Mouse (Mus musculus) yolk sac, embryonic 10.5 days (tissue): ENCODE results near the gene Lcn5.

Experiments used
- DNase-seq: peaks from one replicate; pipeline ENCODE4 v3.0.0-alpha.2; 2017; ENCODE audit warnings: low spot score

Gene Lcn5

DNA sequence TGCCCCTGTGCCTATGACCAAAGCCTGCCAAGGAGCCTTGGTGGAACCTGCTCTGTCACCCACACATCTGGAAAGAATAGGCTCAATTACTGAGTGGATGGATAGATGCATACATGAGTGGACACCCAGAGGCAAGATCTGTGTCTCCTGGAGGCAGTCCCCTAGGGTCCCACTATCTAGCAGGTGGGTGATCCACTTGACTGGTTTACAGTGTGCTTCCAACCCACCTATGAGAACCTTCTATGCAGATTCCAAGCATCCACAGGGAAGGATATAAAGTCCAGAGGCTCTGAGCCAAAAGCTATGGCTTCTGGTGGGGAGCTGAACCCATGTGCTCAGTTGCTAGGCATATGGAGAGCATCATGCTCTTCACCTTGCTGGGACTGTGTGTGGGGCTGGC, at the start of gene Lcn5:
TSS of gene Lcn5 (plus strand) at position 301 of the 400 bp plus-strand sequence.
- no peak for DNase-seq

DNA sequence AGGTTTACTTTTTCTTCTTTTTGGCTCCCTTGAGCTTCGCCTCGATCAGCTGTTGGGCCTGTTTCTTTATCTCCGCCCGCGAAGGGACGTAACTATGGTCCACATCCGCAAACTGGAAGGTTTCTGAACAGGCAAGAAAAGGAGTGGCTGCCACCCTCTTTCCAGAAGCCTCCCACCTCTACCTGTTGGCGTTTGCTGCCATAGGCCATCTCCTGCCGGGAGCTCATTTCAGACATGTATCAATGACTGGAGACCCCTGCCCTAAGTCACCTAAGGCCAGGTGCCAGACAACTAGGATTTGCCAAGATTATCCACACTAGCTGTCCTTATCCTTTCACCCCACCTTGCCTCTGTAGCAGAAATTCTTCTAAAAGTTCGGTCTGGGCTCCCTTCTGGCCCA, 49.1 kb upstream of the Lcn5 start:
- no peak for DNase-seq

DNA sequence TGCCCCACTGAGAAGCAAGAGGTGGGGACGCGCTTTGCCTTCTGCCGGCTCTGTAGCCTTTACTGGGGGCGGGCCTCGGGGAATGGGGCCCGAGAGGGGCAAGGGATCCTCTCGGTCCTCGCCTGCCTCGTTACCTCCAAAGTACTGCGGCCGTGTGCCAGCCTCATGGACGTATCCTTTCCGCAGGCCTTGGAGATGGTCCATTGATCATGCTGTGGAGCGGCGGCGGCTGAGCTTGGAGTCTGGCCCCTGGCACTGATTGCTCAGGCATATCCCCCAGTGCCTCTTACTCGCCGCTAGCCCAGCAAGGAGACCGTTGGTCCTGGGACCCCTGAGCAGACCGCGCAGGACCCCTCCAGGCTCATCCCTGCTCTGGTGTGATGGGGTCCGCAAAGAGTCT, 41.4 kb upstream of the Lcn5 start:
- no peak for DNase-seq

DNA sequence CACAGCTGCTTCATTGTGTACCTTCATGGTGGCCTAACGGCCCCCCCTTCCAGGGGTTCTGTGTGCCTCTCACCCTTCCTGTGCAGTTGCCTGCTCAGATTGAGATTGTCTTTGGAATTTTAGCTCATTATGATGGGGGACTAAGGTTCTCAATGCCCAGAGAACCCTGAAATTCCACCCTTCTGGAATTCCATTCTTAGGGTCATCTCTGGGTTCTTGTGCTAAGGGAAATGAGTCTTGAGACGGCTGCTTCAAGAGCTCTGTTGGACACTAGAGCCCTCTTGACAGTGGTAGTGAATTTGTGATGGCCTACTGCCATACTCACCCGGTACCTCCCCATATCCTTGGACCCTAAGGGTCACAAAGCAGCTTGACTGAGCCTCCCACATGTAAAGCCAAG, 40.2 kb upstream of the Lcn5 start, which contains the start of gene Ccdc183:
TSS of gene Ccdc183 (minus strand) at position 101 of the 400 bp plus-strand sequence.
- no peak for DNase-seq

DNA sequence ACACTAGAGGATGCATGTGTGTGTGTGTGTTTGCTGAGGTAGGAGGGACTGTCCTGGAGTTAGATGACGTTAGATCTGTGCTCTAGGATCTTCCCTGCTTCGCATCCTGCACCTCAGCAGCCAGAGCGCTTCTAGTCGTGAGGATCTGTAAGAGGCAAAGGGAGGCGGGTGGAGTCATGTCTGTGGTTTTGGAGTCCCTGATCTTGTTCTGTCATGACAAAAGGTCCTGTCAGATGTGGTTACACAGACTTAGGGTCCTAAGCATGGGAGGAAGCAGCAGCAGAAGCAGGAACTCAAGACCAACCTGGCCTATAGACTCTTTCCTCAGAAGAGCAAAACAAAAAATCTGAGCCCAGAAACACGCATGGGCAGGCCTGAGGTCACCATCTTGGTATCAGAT, 37.4 kb upstream of the Lcn5 start:
- no peak for DNase-seq

DNA sequence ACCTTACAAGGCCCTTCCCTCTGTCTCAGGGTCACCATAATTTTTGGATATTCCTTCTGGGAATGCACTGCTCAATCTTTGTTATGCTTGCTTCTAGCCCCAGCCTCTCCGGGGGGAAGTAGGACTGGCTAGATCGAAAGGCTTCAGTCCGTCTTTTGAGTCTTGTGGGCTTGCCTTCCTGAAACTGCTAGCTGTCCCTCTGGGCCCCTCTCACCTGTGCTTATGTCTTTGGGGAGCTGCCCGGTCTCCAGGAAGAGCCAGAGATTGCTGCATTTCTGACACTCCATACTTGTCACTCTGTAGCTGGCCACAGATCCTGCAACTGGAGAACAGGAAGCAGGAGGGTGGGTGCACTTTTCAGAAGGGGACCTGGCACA, 36.9 kb upstream of the Lcn5 start:
- no peak for DNase-seq

DNA sequence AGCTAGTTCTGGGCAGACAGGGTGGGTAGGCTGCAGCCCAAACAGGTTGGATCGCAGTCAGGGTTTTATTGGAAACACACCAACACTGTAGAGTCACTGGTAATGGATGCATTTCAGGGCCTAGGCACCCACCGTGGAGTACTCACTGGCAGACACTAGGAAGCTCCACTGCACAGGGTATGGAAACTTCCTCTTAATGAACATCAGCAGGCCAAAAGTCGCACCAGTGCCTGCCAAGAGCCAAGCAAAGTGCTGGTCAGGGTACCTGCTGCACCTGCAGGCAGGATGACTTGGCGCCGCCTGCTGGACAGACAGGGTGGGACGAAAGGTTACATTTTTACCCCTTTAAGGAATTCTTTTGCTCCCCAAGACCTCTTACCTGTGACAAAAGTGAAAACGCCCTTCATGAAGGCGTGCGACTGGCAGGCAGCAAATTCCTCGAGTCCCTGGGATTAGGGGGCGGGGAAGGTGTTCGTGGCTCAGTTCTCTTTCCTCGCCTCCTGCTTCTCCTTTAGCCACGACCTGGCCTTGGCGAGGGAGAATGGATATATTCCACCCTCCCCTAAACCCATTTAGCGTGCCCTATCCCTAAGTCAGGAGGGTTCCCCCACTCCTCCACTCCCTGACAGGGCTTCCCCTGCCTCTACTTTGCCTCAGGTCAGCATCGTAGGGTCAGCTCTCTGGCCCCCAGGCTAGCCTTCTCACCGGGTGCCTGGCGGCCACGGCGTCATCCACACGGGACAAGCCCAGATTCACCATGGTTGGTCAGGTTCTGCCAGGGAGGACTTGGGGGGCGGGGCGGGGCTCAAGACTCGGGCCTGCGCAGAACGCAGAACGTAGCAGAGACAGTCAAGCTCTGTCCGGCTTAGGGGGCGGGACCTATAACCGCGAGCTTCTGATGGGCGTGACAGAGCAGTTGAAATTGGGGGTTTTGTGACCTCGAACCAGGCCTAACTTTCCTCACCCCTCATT, 36.2 kb upstream of the Lcn5 start, which contains the start of gene Tmem141:
TSS of gene Tmem141 (minus strand) at position 777 of the 972 bp plus-strand sequence.
- peak; percentile 69 for DNase-seq

DNA sequence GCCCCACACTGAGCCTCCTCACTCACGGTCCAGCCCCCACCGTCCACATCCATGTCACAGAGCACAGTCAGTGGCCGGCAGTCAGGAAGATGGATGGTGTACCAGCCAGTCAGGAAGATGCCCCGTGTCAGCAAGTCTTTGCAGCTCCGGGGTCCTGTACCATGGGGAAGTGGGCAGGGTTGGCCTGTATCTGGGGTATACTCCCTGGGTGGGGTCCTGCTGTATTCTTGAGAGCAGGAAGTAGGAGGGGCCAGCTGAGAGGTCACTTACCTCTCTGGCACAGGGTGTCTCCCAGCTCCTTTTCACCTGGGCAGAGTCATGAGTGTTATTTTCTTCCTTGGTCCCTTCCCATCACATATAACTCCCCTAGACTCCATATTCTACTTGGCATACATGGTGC, 31.8 kb upstream of the Lcn5 start:
- DNase-seq, result no peak

DNA sequence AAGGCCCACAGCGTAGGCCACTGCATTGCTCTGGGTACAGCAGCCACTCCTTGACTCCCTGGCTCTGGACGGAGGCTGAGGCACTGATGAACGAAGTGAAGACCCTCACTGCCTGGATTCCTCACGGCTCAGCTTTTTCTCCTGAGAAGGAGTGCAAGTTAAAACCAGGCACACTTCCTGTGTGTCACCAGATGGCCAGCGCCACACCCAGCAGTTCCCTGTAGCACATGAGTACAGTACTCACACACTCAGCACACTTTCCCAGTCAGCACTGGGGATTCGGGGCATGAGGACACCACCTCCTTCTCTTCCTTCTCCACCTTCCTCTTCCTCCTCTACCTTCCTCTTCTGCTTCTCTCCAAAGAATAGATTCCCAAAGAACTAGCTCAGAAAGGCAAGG, 29.9 kb upstream of the Lcn5 start, which contains the start of gene Fcna:
TSS of gene Fcna (minus strand) at position 220 of the 400 bp plus-strand sequence.
- DNase-seq, result no peak

DNA sequence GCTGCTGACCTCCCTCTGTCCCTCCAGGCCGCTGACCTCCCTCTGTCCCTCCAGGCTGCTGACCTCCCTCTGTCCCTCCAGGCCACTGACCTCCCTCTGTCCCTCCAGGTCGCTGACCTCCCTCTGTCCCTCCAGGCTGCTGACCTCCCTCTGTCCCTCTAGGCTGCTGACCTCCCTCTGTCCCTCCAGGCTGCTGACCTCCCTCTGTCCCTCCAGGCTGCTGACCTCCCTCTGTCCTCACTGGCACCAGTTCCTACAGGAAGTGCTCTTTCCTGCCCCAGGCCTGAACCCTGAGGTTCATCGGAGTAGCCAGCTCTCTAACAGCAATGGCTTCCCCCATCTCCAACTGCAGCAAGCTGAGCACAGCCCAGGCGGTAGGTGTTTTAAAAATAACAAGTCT, 29.0 kb upstream of the Lcn5 start:
- DNase-seq, result no peak

DNA sequence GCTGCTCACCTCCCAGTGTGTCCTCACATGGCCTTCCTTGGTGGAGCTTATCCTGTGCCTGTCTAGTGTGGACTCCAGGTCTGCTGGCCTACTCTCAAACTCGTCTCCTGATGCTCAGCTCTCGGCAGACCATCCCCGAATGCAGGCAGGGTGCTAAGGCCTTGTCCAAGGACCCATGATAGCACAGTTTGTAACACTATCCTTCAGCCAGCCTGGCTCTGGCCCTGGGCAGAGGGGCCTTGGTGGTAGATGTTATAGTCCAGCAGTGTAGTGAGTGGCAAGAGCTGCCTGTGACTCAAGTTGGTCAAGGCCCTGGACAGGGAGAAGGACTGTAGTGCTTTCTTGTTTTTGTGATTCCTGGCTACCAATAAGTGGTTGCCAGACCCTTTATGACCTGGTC, 24.1 kb upstream of the Lcn5 start:
- DNase-seq, result no peak

DNA sequence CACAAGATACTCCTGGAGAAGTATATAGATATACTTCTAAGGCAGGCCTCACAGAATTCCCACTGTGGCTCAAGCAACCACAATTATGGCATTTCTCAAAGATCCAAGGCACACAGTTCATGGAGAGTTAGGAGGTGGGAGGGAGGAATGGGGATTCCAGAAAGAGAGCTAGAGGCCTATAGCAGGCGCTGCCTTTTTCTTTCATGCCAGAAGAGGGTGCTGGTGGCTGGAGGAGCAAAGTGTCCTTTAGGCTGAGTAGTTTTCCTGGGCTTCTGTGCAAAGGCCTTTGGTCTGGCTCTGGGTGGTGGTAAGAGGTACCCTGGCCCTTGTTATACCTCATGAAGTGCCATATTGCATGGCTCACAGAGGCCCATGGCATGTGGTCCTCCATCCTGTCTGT, 23.7 kb upstream of the Lcn5 start:
- no peak for DNase-seq

DNA sequence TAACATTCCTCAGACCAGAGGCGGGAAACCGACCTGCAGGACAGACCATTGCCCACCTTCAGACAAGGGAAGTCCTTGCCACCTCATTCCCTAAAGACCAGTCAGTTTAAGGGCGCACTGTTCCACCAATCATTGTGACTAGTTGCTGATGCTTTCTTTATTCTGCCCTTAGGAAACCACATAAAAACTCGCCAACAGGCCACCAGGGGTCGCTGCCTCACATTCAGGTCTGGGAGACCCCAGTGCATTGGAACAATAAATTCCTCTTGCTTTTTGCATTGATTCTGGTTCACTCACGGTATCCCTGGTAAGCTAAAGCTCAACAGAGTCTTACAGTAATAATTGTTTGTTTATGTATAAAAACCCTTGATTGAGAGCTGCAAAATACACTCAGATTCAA, 17.9 kb upstream of the Lcn5 start:
- DNase-seq, result no peak

DNA sequence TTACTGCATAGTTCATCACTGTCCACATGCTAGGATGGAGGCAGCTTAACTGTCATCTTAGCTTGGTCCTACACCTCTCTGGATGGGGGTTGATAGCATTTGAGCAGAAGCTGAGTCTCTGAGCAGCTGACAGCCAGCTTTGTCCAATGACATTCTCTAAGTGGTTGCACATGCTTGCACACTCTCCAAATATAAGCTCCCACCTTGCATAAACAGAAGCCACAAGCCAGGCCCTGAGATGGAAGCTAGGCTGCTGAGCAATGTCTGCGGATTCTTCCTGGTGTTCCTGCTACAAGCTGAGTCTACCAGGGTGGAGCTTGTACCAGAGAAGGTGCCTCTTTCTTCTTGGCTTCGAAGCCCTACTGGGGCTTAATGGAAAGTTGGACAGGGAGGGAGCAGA, 4.8 kb upstream of the Lcn5 start, which contains the start of gene Lcn8:
TSS of gene Lcn8 (plus strand) at position 219 of the 400 bp plus-strand sequence.
- no peak for DNase-seq

DNA sequence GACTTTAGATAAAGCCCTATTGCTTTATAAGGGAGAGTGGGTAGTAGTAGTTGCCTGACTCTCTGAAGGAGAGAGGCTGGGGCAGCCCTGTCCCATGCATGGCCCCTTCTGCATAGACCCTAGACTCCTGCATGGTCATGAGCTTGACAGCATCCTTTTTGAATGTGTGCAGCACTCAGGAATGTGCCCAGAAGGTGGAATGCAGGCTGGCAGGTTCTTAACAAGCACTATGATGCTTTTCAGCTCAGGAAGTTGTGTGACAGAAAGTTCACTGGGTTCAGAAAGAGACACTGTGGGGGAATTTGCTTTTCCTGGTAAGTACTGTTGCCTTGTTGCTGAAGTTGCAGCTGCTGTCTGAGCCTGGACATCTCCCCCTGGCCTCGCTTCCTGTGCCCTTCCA, 3.2 kb upstream of the Lcn5 start:
- no peak for DNase-seq

DNA sequence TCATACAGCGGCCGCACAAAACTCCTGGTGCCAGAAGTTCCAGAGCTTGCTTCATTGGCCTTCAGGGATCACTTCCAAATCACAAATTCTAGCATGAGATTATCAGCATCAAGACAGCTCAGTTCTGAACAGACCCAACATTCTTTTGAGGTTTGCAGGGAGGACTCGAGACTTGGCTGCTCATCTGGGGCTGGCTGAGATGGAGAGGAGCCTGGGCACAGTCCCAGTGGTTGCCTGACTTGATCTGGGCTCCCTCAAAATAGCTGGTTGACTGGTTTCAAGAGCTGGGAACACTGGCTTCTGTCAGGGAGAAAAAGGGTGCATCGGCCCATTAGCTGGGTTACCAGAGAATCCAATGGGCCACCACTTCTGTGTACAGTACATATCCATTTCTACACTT, 1.1 kb upstream of the Lcn5 start:
- no peak for DNase-seq

DNA sequence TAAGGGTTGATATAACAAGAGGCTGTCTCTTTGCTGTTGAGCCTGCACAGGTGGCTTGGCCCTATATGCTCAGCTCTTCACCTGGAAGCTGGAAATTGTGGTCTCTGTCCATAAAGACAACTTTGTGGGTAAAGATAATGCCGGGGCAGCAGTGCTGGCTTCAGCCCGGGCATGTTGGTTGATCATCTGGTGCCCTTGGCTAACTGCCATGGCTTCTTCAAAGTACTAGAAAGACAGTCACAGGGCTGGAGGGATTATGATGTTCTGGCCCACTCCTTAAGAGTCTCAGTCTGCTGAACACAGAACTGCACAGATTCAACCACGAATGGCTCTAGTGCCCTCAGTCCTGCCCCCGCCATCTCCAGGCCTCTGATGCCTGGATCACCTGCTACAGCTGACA, 506 bp upstream of the Lcn5 start:
- no peak for DNase-seq

DNA sequence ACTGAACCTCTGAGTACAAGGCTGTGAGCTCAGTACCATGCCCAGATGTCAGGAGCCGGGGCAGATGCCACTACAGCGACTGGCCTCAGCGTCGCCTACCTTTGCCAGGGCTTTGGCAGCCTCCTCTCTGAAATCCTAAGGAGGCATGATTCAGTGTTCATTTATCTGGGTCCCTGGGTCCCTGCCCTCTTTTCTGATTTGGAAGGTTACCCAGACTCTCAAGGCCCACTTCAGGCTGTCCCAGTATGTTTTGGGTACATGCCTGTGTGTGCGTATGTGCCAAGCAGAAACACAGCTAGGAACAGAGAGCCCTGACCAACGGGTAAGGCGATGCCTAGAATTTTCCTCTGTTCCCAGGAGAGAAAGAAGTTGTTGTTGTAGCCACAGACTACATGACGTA, 2.5 kb downstream of the Lcn5 start:
- DNase-seq, result no peak

DNA sequence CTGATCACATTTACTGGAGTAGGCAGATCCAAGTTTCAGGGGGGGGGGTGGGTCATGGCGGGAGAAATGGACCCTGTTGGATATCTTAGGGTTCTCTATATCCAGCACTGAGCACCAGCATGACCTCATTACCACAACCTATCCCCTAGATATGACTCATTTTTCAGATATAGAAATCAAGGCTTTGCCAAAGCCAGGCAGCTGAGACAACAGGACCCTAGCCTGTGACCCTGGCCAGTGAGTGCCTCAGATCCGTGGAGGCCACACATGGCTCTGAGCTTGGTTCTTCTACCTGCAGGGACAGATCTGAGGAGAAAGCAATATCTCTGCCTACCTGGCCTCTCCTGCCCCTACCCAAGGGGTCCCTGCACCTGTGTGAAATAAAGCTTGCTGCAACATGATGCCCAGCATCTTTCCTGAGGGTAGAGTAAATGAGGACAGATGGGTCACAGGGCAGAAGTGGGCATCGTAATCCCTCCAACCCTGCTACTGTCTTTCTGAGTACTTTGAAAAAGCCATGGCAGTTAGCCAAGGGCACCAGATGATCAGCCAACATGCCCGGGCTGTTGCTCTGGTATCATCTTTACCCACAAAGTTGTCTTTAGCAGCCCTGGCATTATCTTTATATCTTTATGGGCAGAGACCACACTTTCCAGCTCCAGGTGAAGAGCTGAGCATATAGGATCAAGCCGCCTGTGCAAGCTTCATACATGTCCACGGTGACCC, 3.7 kb downstream of the Lcn5 start:
- DNase-seq, result no peak

DNA sequence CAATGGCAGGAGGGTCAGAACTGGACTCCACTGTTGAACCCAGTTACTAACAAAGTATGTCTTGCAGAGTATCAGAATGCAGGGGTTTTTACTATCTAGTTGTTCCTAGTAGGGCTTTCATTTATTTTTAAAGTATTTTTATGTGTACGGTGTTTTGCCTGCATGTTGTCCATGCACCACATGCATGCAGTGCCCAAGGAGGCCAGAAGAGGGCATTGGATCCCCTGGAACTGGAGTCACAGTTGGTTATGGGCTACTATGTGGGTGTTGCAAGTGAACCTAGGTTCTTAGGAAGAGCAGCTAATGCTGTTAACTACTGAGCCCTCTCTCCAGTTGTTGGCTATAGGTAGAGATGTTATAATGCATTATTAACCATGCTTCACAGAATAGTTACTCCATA, 5.8 kb downstream of the Lcn5 start:
- DNase-seq, result no peak

DNA sequence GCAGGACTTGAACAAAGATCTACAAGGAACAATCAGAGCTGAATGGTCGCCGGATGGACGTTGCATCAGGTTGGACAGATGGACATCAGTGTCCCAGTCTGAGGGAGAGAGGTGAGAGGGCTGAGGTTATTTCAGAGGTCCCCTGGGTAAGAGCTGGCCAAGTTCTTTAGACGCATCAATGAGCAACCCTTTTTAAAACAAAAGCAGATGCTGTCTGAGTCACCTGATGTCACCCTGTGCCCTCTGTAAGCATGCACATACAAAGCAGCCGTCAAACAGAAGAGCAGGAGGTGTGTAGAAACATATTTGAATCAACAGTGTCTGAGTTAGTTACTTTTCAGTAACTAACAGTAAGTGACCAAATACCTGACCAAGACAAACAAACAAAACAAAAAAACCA, 6.4 kb downstream of the Lcn5 start:
- DNase-seq, result no peak

DNA sequence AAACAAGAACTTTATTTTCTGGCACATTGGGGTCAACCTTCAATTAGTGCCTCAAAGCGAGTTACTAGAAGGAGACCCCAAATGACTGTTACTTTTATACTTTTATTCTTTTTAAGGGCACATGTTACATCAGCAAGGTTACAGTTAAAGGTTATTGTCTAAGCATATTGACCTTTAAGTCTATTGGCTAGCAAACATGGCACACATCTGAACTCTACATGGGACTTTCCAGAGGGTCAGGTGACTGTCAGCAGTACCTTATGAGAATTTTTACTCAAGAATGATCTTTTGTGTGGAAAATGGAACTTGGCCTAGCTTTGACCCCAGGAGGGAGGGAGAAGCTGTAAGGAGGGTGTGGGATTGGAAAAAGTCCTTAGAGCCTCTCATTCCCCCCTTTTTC, 8.8 kb downstream of the Lcn5 start:
- no peak for DNase-seq

DNA sequence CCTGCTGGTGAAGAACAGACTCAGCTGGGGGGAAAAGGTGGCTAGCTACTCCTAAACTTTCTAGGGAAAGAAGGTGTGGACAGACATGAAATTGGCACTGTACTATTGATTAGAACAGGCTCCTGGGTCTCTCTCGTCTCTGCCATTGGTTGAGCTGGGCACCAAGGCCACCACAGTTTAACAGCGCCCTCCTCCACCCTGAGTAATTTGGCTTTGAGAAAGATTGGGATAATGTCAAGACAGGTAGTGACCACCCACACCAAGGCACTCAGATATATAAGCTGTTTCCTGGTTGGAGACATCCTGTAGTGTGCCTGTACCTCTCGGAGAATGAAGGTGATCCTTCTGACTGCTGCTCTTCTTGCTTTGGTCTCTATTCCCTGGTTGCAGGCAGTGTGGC, 18.7 kb downstream of the Lcn5 start, which contains the start of gene Lcn6:
TSS of gene Lcn6 (plus strand) at position 301 of the 400 bp plus-strand sequence.
- no peak for DNase-seq
